Mouse (Mus musculus) spleen, adult 12 weeks (tissue): ENCODE results near the gene Agpat3.

Experiments
- DNase-seq: peaks from one replicate; pipeline ENCODE4 v3.0.0; 2022; ENCODE audit warnings: low spot score

The Agpat3 gene

DNA sequence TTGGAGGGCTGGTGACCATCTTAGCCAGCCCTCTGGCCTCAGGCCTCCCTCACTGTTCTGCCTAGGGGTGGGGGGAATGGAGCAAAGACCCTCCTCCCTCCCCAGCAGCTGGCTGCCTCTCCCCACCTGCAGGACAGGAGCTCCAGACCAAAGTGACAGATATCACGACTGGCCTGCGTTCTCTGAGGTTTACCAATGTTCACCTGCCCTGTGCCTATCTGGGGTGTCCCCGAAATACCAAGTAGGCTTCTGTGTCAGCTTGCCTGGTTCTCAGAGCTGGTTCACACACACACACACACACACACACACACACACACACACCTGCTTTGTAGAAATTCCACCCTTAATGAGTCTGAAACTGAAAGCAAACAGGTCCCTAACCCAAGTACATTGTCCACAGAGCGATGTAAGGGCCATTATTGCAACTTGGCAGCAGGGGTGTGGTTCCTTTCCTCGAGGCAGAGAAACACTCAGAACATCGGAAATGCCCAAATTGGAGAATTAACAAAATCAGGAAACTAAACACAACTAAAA, 94.1 kb downstream of the Agpat3 start:
- DNase-seq: no peak

DNA sequence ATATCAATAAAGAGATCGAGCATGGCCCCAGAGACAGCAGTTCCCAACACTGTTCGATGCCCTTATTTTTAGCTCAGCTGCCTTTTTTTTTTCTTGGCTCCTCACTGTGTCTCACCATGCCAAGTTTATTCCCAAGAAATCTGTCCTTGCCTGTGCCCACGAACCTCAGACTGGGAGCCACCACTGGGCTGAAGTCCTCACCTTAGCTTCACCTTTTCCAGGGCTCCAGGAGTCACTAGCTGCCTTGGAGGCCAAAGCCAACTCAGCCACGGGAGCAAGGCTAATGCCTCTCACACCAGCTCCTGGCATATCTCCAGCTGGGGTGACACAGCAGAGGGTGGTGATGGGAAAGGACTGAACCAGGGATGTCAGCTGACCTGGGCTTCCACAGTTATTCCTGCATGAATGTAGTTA, 96.6 kb downstream of the Agpat3 start:
- peak; percentile 85 for DNase-seq

DNA sequence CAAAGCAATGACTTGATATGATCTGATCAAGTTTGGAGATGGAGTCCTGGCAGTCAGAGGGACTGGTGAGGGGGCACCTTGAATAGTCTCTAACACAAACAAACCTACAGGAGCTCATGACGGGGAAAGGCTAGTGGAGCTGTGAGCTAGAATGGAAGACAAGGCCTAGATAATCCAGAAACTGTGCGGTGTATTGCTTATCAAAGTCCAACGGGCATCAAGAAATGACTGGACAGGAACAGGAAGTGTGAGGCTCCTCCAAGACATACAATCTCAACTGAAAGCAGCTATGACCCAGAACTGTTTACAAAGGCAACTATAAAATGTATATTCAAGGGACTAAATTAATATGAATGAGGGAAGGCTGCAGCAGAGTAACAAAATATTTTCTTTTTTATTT, 105.1 kb downstream of the Agpat3 start:
- no peak for DNase-seq

DNA sequence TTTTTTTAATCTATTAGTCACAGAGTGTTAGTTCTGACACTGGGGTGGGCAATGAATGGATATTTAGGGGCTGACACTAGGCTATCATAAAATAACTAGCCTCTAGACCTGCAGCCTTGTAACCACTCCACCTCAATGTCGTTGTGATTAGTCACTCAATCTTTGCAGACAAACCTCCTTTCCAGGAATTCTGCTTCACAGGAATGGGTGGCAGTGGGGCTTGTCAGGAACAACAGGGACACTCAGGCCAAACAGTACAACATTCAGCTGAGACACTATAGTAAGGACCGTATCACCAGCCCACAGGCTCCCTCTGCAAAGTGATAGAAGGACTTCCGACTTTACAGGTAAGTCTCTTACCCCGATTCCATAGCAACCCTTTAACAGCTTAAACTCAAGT, 105.6 kb downstream of the Agpat3 start:
- no peak for DNase-seq

DNA sequence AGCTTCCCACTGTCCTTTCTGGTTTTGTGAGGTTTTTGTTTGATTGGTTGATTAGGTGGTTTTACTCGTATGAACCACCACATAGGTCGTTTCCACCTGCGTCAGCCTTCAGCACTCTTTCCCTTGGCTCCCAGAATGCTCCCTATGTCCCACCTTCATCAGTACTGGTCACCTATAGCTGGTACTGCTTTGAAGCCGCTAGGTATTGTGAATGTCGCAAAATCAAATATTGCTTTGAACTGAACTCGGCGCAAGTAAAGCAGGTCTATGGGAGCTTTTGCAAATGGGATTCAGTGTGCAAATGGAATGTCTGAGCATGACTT, 107.1 kb downstream of the Agpat3 start:
- DNase-seq: no peak

DNA sequence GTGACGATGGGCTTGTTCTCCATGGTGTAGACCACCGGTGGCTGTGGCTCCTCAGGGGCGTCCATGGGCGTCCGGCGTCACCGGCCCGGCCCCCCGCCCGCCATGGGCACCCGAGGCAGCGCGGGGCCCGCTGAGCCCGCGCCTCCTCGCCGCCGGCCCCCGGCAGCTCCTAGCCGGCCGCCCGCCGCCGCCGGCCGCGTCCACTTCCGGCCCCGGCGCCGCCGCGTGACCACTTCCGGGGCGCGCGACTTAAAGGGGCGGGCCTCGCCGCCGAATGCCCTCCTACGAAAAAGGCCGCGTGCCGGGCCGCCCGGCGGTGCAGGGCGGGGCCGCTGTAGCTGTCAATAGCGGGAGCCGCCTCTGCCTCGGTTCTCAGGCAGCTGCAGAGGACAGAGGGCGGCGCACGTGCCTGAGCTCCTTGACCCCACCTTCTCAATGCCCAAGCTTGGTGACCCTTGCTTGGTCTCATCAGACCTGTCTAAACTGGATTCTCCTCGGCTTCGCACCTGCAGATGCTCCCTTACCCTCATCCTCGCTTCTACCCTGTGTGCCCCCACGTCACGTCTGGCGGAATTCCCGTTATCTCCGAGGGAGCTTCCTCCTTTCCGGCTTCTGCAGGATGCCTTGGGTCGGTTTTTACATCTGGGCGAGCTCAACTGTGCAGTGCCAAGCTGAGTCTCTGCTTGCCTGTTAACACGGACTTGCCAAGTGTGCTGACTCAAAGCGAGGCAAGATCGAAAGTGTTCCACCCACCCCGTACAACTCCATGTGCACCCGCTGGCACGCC, 107.7 kb downstream of the Agpat3 start, which contains the start of gene Trappc10:
Trappc10 (minus strand) TSS at position 204 of the 787 bp plus-strand sequence.
- DNase-seq: peak; percentile 86

DNA sequence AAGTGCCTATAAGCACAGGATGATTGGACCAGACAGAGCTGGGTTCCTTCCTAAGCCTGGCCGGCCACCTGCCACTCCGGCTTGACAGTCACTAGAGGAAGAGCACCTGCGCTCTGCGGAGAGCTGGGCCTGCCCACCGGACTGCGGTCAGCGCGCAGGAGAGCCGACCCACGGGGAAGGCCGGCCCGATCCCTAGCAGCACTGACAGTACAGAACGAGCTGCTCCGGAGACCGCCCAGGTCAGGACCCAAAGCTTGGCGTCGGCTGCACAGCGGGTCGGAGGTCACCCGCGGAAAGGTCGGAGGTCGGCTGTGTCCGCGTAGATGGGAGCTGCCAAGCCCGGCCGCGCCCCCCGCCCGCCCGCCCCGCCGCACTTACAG, 108.2 kb downstream of the Agpat3 start:
- peak; percentile 29 for DNase-seq

DNA sequence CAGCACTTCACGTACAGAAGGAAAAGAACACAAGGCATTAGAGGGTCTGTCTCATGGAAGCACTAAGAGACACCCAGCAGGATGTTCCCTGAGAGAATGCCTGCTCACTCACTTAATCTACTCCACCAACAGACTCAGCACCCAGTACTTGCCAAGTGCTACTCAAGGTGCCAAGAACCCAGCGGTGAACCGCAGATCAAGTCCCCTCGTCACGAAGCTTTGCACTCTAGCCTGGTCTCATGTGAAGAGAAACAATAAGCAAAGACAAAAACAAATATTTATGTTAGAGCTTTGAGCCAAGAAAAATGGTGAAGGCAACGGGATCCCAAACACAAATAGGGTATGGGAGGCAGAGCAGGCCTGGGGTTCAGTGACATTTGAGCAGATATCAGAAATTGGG, 113.4 kb downstream of the Agpat3 start:
- no peak for DNase-seq

DNA sequence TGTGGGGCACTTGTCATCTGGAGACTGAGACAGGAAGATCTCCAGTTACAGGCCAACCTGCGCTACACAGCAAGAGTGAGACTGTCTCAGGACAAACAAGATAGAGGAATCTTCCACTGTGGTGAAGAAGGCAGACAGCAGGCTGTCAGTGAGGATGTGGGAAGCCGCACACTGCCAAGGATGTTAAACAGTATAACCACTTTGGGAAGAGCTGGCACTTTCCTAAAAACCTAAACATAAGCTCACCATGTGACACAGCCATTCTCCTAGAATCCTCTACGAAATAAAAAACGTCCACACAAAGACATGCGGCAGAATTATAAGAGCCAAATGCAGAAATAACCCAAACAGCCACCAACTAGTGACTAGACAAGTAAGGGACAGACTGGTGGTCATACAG, 114.0 kb downstream of the Agpat3 start:
- DNase-seq: no peak

DNA sequence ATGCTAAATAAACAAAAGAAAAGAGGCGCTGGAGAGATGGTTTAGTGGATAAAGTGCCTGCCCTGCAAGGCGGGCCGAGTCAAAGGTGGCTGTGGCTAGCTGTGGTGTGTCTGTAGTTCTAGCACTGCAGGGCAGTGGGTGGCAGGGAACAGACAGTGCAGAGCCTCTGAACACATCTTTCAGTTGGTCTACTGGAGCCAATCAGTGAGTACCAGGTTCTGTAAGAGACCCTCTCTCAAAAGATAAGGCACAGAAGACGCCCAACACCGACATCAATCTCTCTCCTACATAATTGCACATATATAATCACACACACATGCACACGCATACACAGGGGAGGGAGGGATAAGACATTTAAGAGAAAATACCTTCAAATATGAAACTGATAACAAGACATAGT, 114.5 kb downstream of the Agpat3 start:
- DNase-seq: no peak

DNA sequence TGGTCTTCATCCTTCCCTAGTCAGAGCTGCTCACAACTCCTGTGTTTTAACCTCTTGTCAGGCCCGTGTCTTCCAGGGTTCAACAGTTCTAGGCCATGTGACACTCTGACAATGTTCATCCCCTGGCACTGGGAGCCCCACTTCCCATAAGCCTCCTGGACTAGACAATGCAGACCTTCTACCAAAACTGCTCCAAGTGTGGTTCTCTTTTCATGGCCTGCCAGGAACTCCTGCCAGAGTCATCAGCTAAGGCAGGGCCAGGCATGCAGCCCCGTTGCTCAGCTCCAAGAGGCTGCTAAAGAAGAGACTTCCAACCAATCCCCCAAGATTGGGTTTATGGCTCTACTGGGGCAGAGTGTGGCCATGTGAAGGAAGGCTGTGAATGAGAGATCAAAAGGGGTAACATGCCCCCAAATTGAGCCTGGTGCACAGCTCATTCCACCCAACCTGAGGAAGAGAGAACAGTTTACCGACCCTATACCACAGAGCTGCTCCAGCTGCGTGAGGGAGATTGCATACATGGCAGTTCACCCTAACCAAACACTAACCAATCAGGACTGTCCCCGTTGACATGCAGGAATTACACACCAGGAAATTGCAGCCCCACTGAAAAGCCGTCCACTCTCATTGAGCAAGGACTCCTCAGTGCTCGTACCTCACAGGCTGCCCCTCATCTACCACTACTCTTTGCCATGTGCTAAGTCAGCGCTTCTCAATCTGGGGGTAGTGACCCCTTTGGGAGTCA, 115.2 kb downstream of the Agpat3 start:
- no peak for DNase-seq

DNA sequence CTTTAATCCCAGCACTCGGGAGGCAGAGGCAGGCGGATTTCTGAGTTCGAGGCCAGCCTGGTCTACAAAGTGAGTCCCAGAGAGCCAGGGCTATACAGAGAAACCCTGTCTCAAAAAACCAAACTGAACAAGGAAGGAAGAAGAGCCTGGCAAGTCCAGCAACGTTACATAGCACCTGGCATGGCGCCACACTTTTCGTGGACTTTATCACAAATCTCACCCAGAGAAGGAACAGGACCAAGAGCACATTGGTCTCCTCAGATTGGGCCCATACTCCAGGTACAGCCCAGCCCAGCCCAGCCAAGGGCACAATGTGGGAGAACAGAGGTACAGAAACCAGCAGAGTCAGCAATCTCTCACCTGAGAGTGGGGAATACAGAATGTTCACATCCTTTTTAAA, 118.5 kb downstream of the Agpat3 start:
- DNase-seq: no peak

DNA sequence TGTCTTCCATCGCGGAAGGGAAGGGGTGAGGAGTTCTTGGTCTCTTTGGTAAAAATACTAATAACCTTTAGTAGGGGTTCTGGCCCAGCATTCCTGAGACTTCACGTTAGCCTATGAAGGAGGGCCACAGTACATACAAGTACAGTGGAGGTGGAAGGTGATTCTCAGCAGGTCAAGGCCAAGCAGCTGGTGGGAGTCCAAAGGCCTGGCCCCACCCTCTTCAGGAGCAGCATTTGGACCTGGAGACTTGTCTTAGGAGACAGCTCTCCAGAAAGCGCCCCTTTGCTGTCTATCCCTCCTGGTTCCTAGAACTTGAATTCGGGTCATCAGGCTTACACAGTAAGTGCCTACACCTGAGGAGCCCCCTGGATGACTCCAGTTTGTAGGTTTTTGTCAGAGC, 119.1 kb downstream of the Agpat3 start:
- DNase-seq: no peak

DNA sequence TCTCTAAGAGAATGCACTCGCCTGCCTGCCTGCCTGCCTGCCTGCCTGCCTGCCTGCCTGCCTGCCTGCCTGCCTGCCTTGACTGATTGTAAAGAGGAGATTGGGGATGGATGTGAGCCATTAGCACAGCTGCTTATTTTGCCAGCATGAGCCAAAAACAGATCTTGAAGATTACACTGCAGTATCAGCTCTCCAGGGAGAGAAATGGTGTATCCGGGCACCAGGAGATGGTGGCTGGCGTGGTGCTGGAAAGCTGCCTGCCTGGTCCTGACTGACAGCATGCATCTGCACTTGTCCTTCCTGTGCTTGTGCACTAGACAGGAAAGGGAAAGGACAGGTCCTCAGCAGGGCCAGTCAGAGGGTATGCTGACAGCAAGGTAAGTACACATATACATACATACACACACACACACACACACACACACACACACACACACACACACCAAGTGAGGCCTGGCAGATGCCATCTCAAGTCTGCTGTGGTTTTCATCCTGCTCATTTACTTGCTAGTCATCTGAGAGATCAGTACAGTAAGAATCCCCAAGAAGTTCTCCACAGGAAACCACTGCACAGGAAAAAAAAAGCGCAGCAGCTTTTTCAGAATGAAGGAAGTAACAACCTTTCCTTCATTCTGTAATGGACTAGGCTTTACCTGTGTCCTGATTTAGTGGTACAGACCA, 119.8 kb downstream of the Agpat3 start:
- DNase-seq: no peak

DNA sequence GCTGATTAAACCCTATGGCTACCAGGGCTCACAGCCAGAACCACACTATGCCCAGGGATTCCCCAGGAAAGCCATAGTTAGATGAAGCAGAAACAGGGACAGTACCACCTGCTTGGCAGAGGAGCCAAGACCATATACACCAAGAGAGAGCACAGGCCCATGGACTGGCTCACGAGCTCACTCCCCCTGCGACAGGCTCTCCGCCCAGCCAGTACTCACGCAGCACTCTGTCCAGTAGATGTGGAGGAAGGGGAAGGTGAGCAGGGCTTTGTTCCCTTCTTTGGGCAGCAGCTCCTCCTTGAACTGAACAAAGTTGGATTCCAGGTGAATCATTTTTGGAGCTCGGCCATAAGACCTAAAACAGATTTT, 123.7 kb downstream of the Agpat3 start:
- DNase-seq: no peak

DNA sequence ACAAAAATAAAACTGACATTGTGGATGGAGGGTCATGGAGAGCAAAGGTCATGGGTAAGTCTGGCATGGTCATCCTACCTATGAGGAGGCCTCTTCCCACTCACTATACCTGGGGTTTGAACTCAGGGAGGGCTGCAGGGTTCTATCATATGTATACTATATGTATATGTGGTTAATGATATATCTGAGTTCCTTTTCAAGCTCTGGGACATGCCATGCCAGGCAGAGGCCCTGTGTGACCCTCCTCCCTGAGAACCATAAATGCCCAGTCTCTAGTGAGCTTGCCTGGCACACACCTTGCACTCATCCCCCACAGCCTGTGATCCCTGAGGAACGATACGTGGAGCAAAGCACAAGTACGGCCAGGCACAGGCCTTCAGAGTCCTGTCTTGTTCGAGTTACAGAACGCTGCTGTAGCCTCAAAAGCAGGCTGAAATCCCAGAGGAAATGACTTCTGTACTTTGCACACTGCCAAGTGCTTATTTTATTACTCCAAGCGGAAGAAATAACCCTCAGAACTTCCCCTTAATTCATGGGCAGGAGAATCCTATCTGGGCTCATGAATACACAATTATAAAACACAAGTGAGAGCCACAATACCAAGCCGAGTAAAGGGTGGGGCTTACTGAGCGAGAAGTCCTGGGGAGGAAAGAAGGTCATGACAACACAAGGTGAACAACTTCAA, 124.3 kb downstream of the Agpat3 start:
- DNase-seq: no peak

DNA sequence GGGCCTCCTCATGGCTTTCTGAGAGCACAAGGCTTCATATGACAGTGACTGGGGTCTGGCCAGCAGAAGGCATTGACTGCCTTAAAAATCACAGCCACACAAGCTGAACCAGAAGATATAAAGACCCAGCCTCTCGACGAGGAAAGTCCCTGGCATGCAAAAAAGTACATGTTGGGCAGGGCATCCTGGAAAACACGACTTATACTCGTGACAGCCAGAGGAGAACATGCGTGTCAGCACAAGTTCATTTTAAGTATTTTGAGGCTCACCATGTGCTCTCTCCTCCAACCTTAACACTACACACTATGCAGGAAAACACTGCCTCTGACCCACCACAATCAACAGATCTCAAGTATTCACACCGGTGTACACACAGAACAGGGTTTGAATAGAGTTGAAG, 128.2 kb downstream of the Agpat3 start:
- no peak for DNase-seq

DNA sequence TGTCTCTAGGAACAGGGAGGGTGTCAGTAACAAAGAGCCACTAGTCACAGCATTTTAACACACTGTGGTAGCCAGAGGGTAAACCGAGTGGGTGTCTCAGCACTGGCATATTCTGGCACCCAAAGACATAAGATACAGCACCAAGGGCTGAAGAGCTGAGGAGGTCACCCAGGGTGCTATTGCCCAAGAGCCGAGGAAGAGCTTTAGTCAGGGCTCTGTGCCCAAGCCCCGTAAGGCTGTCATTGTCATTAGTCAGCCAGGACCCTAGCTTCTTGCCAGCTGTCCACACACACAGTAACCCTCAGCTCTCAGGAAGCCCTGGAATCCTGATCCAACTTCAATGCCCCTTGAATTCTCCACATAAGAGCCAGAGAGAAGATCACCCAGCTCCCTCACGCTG, 129.4 kb downstream of the Agpat3 start:
- no peak for DNase-seq

DNA sequence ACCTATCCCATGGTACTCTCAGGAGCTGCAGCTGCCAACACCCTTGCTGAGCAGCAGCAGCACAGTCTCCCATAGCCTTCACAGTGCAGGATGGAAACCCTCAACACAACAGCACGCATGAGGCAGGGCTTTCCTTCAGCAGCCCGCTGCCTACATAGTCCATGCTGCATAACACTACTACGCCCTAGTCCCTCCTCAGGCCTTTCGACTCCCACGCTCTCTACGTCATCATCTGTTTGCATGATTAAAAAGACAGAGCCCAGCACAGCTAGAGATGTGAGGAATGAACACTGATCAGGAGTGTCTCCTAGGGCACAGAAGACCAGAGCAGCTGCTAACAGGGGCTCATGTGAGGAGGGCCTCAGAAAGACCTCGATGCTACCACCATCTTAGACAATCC, 131.0 kb downstream of the Agpat3 start:
- no peak for DNase-seq

DNA sequence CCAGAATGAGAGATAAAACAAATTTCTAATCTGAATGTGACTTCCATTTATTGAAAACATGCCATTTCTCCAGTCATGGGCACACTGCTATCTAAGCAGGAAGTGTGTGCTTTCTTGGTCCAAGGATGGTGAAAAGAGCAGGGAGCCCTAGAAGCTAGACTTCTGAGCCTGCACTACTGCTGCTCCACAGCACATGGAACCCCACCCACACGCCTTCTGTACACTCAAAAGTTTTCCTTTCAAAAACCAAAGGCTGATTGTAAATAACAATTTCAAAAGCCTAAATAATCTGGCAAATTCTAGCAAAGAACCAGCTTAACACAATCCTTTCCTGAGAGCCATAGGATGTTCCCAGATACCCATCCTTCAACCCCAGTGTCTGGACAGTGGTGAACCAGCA, 132.8 kb downstream of the Agpat3 start:
- no peak for DNase-seq
